Mouse (Mus musculus) embryonic facial prominence, embryonic 13.5 days (tissue): ENCODE data around the gene Dclre1b. TPM values are rescaled to one million over a fixed set of nuclear protein-coding genes. Genes with fewer than 3 reads are reported as not detected.

ENCODE experiments used
- ATAC-seq: fragments of 200-750 bp; cut with Nextera tagmentation; 2 replicates; pipeline ENCODE4 v1.8.0; 2017; ENCODE audit warnings: low read depth; ENCODE audit not compliant: insufficient number of reproducible peaks, insufficient read depth, low FRiP score, low TSS enrichment
- H3K27ac ChIP-seq: fragments of 300-500 bp; sonication (generic); 2 replicates; pipeline ENCODE4 v1.5.1; 2015; ENCODE audit warnings: moderate library complexity, mild to moderate bottlenecking, inconsistent platforms
- H3K27me3 ChIP-seq: fragments of 300-500 bp; sonication (generic); 2 replicates; pipeline ENCODE4 v1.6.1; 2015; ENCODE audit warnings: mild to moderate bottlenecking, inconsistent platforms
- H3K36me3 ChIP-seq: fragments of 300-500 bp; sonication (generic); 2 replicates; pipeline ENCODE4 v1.6.1; 2015; ENCODE audit warnings: mild to moderate bottlenecking, inconsistent platforms
- H3K4me1 ChIP-seq: fragments of 300-500 bp; sonication (generic); 2 replicates; pipeline ENCODE4 v1.6.1; 2015; ENCODE audit warnings: inconsistent platforms
- H3K4me2 ChIP-seq: fragments of 300-500 bp; sonication (generic); 2 replicates; pipeline ENCODE4 v1.6.1; 2015; ENCODE audit warnings: moderate library complexity, mild to moderate bottlenecking, inconsistent platforms
- H3K4me3 ChIP-seq: fragments of 300-500 bp; sonication (generic); 2 replicates; pipeline ENCODE4 v1.5.1; 2015; ENCODE audit warnings: mild to moderate bottlenecking, inconsistent platforms
- H3K9ac ChIP-seq: fragments of 300-500 bp; sonication (generic); 2 replicates; pipeline ENCODE4 v1.6.1; 2015; ENCODE audit warnings: mild to moderate bottlenecking, inconsistent platforms
- H3K9me3 ChIP-seq: fragments of 300-500 bp; sonication (generic); 2 replicates; pipeline ENCODE4 v1.6.1; 2016; ENCODE audit warnings: inconsistent platforms
- WGBS: fragments of 180-500 bp; shearing (Covaris S2); methylation state at CpG from one replicate; pipeline ENCODE4 v1.1.7; 2015; ENCODE audit warnings: mixed read lengths; 5-methylcytosine and 5-hydroxymethylcytosine counted together
- polyA plus RNA-seq: library from polyadenylated mRNA; unstranded; fragments of >200 nt; fragmentation: Nextera tagmentation; extraction: Ambion mirVana; gene quantifications from 2 replicates; pipeline ENCODE4 v1.2.1, GENCODE M21; 2015

Dclre1b gene
- polyA plus RNA-seq, 1 experiment from 2014 or later = 30.9 TPM

- Histone ChIP-seq H3K9me3 (no peaks in the 10 kb centered on the region), H3K4me2 (no peak overlapping the region), H3K9ac (no peak overlapping the region), H3K4me1 (no peaks in the 10 kb centered on the region), H3K4me3 (no peak overlapping the region), H3K27me3 (no peaks in the 10 kb centered on the region), H3K27ac (no peak overlapping the region), H3K36me3 (peaks cover 77% of the 10 kb centered on the region)
- 86% methylated on average over 5 of the region's 5 CpGs for WGBS
- ATAC-seq = no peak
These were observed 49.8 kb downstream of the Dclre1b start for GRCm38 (mm10) chr3:103759261-103759970.

DNA sequence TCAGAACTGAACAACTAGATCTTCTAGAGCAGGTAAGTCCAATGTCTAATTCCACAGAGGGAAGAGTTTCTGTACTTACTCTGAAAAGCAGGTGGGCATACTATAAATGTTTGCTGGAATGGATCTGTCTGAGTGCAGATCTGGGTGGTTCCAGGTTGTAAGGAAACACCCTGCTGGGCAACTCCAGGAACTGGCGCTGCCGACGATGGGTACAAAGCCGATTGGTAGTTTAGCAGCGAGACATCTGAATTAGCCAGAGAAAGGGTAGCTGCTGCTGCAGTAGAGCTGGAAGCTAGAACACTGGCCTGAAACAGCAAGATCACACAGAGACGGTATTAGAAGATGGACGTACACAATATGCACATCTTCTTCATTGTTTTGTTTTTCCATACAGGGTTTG is 50.8 kb downstream of the Dclre1b start:
- Histone ChIP-seq H3K27ac (no peak overlapping the region), H3K4me3 (no peak overlapping the region), H3K36me3 (peaks cover 76% of the 10 kb centered on the region), H3K27me3 (no peaks in the 10 kb centered on the region), H3K4me2 (no peak overlapping the region), H3K4me1 (no peaks in the 10 kb centered on the region), H3K9me3 (no peaks in the 10 kb centered on the region), H3K9ac (no peak overlapping the region)
- no peak for ATAC-seq
- 87% methylated on average over 7 of the region's 7 CpGs for WGBS

- no peak overlapping the region for H3K4me2 ChIP-seq
- H3K4me3 ChIP-seq = no peak overlapping the region
- H3K9me3 ChIP-seq = no peaks in the 10 kb centered on the region
- H3K27ac ChIP-seq = no peak overlapping the region
- no peak overlapping the region for H3K9ac ChIP-seq
- WGBS = 89% methylated on average over 2 of the region's 2 CpGs
- no peaks in the 10 kb centered on the region for H3K27me3 ChIP-seq
- ATAC-seq = no peak
- no peaks in the 10 kb centered on the region for H3K4me1 ChIP-seq
- peaks cover 74% of the 10 kb centered on the region for H3K36me3 ChIP-seq
These were observed 52.3 kb downstream of the Dclre1b start for GRCm38 (mm10) chr3:103756920-103757319.

DNA sequence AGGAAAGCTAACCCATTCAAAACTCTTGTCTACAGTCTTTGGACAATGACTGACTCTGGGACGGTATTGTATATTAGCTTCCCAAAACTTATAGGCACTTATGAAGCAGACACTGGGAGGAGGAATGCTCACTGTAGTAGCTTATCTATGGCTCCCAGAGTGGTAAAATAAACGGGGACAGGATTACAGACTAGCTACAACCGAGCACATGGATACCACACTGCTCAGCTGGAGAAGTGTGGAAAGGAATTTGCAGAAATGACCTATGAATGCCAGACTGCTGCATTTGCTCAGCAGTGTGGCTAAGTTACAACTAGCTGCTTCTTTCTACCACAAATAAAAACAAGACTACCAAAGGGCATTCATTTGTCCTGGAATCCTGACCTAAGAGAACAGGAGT is 53.9 kb downstream of the Dclre1b start:
- Histone ChIP-seq H3K4me2 (no peak overlapping the region), H3K27ac (no peak overlapping the region), H3K4me3 (no peak overlapping the region), H3K27me3 (no peaks in the 10 kb centered on the region), H3K9me3 (no peaks in the 10 kb centered on the region), H3K36me3 (peaks cover 73% of the 10 kb centered on the region), H3K4me1 (no peaks in the 10 kb centered on the region), H3K9ac (no peak overlapping the region)
- no peak for ATAC-seq
- 82% methylated on average over 3 of the region's 3 CpGs for WGBS

GRCm38 (mm10) chr3:103751558-103751957 is 57.7 kb downstream of the Dclre1b start:
- peaks cover 77% of the 10 kb centered on the region for H3K36me3 ChIP-seq
- WGBS = 87% methylated on average over 2 of the region's 2 CpGs
- no peak for ATAC-seq

More at GRCm38 (mm10) chr3:103751558-103751957, 57.7 kb downstream of the Dclre1b start:
- no peak overlapping the region for H3K27ac ChIP-seq
- no peaks in the 10 kb centered on the region for H3K4me1 ChIP-seq
- H3K9me3 ChIP-seq = no peaks in the 10 kb centered on the region
- no peak overlapping the region for H3K9ac ChIP-seq
- no peak overlapping the region for H3K4me2 ChIP-seq
- no peak overlapping the region for H3K4me3 ChIP-seq
- no peaks in the 10 kb centered on the region for H3K27me3 ChIP-seq

Other genes with a start within 250 kb of the Dclre1b start
- gene Syt6, start 234.2 kb downstream of the Dclre1b start, polyA plus RNA-seq = 0.66 and 1.9 TPM in 2 replicates
- 0.17 and 0.22 TPM in 2 replicates for gene Atg4a-ps, start 163.4 kb downstream of the Dclre1b start, polyA plus RNA-seq
- gene Olfml3, start 71.4 kb downstream of the Dclre1b start, polyA plus RNA-seq = 49.5 and 52.3 TPM in 2 replicates
- not detected in 2 replicates for gene Gm10964, start 70.1 kb downstream of the Dclre1b start, polyA plus RNA-seq
- gene Hipk1, start 17.9 kb downstream of the Dclre1b start, polyA plus RNA-seq = 11.6 and 13.8 TPM in 2 replicates
- gene Ap4b1, start 76 bp upstream of the Dclre1b start, polyA plus RNA-seq = 19.6 and 22.2 TPM in 2 replicates
- gene Gm43064, start 129 bp upstream of the Dclre1b start, polyA plus RNA-seq = 0.24 and 0.91 TPM in 2 replicates
- 0.37 and 0.56 TPM in 2 replicates for gene Bcl2l15, start 23.2 kb upstream of the Dclre1b start, polyA plus RNA-seq
- 0.56 and 0.95 TPM in 2 replicates for gene Ptpn22, start 50.4 kb upstream of the Dclre1b start, polyA plus RNA-seq
- 12.9 and 14.6 TPM in 2 replicates for gene Rsbn1, start 104.7 kb upstream of the Dclre1b start, polyA plus RNA-seq
- gene Phtf1, start 158.7 kb upstream of the Dclre1b start, polyA plus RNA-seq = 38.4 and 39.5 TPM in 2 replicates